Mouse (Mus musculus): ENCODE measurements around the gene Cldn6. TPM values are rescaled to one million over a fixed set of nuclear protein-coding genes. Genes with fewer than 3 reads are reported as not detected.
A peak's percentile ranks its signal among the peaks of the same experiment; 100 is the strongest.

Gene Cldn6
- polyA plus RNA-seq, 1 experiment from 2014 or later, result 10.1 TPM

DNA sequence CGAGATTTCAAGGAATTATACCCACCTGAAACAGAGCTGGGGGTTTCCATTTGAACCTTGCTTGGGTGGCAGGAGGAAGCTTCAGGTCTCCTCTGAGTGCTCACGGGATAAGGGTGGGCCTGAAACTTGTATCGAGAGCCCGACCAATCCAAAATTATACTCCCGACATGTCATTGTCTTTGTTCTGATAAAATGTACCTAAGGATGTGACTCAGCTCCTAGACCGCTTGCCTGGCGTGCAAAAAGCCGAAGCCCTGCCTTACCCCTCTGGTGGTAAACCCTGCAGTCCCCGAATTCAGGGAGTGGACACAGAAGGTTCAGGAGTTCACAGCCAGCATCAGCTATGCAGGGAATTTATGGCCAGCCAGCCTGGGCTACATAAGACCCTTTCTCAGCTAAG, 1.3 kb downstream of the Cldn6 start:
- Histone ChIP-seq H3K4me1 (peaks cover 60% of the 10 kb centered on the region), H3K9me3 (replicated peaks) (no peaks in the 10 kb centered on the region), H3K27ac (replicated peaks) (no peak overlapping the region), H3K4me3 (no peak overlapping the region), H3K36me3 (no peaks in the 10 kb centered on the region), H3K27me3 (ENCODE audit: low read depth, poor library complexity, severe bottlenecking) (peaks cover 98% of the 10 kb centered on the region)
- DNase-seq (ENCODE audit: low spot score), result no peak
- WGBS, result 75% methylated on average over 9 of the region's 9 CpGs

DNA sequence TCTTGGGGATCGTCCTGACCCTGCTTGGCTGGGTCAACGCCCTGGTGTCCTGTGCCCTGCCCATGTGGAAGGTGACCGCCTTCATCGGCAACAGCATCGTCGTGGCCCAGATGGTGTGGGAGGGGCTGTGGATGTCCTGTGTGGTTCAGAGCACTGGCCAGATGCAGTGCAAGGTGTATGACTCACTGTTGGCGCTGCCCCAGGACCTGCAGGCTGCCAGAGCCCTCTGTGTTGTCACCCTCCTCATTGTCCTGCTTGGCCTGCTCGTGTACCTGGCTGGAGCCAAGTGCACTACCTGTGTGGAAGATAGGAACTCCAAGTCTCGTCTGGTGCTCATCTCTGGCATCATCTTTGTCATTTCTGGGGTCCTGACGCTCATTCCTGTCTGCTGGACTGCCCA, 2.0 kb downstream of the Cldn6 start:
- Histone ChIP-seq H3K4me1 (peaks cover 52% of the 10 kb centered on the region), H3K27ac (replicated peaks) (no peak overlapping the region), H3K27me3 (ENCODE audit: low read depth, poor library complexity, severe bottlenecking) (peaks cover 92% of the 10 kb centered on the region), H3K4me3 (no peak overlapping the region), H3K9me3 (replicated peaks) (no peaks in the 10 kb centered on the region), H3K36me3 (no peaks in the 10 kb centered on the region)
- DNase-seq (ENCODE audit: low spot score), result no peak
- WGBS, result 81% methylated on average over 10 of the region's 10 CpGs

DNA sequence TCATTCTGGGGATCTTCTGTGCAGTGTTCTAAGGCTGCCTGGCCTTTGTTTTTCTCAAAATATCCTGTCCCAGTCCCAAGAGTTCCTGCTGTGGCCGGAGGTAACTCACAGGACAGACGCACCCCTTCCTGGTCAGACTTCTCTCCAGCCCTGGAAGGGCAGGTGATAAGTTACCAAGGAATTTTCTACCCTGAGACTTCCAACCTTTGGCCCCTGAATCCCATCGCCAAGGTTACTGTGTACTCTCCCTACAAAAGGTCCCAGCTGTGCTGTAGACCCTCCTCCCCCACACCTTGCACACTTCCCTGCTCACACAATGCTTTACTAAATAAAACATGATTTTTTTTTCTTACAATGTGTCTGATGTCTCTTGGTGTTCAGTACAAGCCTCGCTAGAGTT, 3.0 kb downstream of the Cldn6 start:
- Histone ChIP-seq H3K4me1 (peaks cover 42% of the 10 kb centered on the region), H3K9me3 (replicated peaks) (no peaks in the 10 kb centered on the region), H3K27me3 (ENCODE audit: low read depth, poor library complexity, severe bottlenecking) (peaks cover 82% of the 10 kb centered on the region), H3K36me3 (no peaks in the 10 kb centered on the region), H3K4me3 (no peak overlapping the region), H3K27ac (replicated peaks) (no peak overlapping the region)
- WGBS, result 71% methylated on average over 4 of the region's 4 CpGs
- DNase-seq (ENCODE audit: low spot score), result no peak

DNA sequence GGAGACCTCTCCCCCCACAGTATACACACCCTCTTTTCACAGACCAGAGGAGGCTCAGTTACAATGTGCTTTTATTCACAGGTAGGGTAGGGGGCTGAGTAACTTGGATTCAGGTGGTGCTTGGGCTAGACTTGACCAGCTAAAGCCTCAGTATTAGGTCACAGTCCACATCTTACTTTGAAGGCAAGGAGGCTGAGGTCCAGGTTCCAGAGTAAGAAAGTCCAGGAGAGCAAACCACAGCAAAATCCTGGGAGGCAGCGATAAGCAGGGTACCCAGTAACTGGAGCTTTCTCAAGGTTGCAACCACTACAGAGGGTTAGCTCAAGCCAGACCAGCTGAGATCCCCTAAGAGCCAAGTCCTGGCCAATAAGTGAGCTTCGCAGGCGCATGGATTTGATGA, 3.5 kb downstream of the Cldn6 start:
- H3K4me1 ChIP-seq, result peaks cover 38% of the 10 kb centered on the region
- no peak overlapping the region for H3K27ac ChIP-seq (replicated peaks)
- WGBS, result 73% methylated on average over 3 of the region's 3 CpGs
- DNase-seq (ENCODE audit: low spot score), result no peak
- no peaks in the 10 kb centered on the region for H3K9me3 ChIP-seq (replicated peaks)
- H3K4me3 ChIP-seq, result no peak overlapping the region
- H3K36me3 ChIP-seq, result no peaks in the 10 kb centered on the region
- peaks cover 79% of the 10 kb centered on the region for H3K27me3 ChIP-seq (ENCODE audit: low read depth, poor library complexity, severe bottlenecking)

DNA sequence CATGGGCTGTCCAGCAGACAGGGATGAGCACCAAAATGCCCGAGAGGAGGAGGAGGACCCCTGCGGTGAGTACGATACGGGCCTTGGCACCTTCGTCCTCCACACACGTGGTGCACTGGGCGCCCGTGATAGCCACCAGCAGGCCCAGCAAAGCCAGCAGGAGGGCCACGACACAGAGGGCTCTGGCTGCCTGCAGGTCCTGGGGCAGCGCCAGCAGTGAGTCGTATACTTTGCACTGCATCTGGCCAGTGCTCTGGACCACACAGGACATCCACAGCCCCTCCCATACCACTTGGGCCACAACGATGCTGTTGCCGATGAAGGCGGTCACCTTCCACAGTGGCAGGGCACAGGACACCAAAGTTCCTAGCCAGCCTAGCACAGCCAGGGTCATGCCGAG, 4.2 kb downstream of the Cldn6 start:
- peaks cover 72% of the 10 kb centered on the region for H3K27me3 ChIP-seq (ENCODE audit: low read depth, poor library complexity, severe bottlenecking)
- H3K4me1 ChIP-seq, result peaks cover 35% of the 10 kb centered on the region
- DNase-seq (ENCODE audit: low spot score), result no peak
- 0 out of 2 replicates have a peak overlapping the region, but pooled peaks have one; percentile 28 for H3K27ac ChIP-seq (replicated peaks)
- no peaks in the 10 kb centered on the region for H3K36me3 ChIP-seq
- WGBS, result 17% methylated on average over 15 of the region's 15 CpGs
- H3K9me3 ChIP-seq (replicated peaks), result no peaks in the 10 kb centered on the region
- peak overlapping the region; percentile 26; the same call in 1 of the 2 replicates for H3K4me3 ChIP-seq

DNA sequence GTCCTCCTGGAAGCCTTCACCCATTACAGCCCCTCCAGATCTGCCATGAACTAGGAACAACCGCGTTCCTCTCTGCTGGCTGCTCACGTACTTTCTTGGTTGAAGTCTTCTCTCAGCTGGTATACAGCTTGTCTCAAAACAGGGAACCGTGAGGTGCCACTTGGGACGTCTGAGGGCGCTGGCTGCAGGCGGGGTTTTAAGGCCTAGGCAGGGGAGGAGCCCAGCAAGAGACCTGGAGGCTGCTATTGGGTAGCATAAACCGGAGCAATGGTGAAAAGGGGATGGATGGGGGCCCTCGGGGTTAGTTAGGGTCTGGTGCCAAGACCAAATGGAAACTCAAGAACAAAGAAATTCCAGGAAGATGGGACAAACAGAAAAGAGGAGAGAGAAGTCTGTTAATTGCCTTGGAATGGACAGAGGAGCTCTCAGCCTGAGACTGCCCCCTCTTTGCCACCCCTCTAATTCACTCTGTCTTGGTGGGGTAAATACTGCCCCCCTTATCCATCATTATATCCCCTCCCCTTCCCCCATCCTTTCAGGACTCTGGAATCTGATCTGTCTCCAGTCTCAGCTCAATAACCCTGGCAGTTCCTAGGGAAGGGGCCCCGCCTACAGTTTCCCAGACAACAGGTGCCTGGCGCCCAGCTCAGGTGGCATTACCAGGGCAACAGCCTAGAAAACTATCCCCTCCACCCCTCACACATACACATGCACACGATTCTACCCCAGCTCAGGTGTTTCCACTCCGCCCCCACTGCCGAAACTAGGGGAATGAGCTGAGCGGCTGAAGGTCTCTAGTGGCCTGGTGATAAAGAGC, 5.0 kb downstream of the Cldn6 start, which contains the start of gene Cldn9:
Gene Cldn9, minus strand, starts transcription at position 171 of the 817 bp plus-strand sequence.
- peaks cover 34% of the 10 kb centered on the region for H3K4me1 ChIP-seq
- peak within 1 kb of the TSS; percentile 26 for H3K4me3 ChIP-seq
- no peaks in the 10 kb centered on the region for H3K9me3 ChIP-seq (replicated peaks)
- no peak for DNase-seq (ENCODE audit: low spot score)
- H3K27me3 ChIP-seq (ENCODE audit: low read depth, poor library complexity, severe bottlenecking), result peaks cover 64% of the 10 kb centered on the region
- H3K27ac ChIP-seq (replicated peaks), result peak within 1 kb of the TSS; percentile 38; the same call in 1 of the 2 replicates
- no peaks in the 10 kb centered on the region for H3K36me3 ChIP-seq
- WGBS, result 13% methylated on average over 15 of the region's 15 CpGs

DNA sequence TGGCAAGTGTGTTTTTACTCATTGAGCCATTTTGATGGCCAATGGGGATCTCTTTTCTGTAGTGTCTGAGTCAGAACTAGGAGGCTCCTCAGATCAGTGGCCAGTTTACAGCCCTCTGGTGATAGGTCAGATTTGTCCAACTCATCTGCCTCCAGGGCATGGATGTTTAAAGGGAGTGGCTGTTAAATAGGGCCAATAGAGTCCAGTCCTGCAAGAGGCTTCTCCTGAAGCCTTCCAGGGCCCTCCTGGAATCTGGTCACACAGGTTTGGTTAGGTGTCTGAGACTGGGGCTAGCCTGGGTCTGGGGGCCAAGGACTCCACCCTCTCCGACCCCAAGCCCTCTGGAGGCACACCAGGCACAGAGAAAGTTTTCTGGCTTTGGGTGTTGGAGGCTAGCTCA, 15.4 kb downstream of the Cldn6 start:
- Histone ChIP-seq H3K27me3 (ENCODE audit: low read depth, poor library complexity, severe bottlenecking) (peaks cover 33% of the 10 kb centered on the region), H3K36me3 (no peaks in the 10 kb centered on the region), H3K9me3 (replicated peaks) (no peaks in the 10 kb centered on the region), H3K4me3 (no peak overlapping the region), H3K4me1 (peaks cover 11% of the 10 kb centered on the region), H3K27ac (replicated peaks) (no peak overlapping the region)
- 69% methylated on average over 1 of the region's 1 CpGs for WGBS
- no peak for DNase-seq (ENCODE audit: low spot score)

DNA sequence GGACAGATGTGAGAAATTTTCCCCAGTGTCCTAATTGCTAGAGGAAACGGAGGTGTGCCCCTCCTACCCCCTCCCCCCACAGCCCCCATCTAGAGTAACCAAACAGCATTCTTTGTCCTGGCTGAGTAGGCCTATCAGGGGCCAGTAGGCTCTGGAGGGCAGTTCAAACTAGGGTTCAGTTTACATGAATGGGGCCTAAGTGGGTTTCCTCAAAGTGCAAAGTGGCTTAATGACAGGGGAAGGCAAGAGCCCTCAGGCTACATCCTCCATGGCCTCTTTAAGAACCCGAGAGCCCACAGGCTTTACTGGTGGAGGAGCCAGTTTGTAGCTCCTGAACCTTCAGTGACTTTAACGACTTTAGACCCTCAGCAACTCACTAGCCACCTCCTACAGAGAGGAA, 16.8 kb downstream of the Cldn6 start:
- DNase-seq (ENCODE audit: low spot score), result no peak

DNA sequence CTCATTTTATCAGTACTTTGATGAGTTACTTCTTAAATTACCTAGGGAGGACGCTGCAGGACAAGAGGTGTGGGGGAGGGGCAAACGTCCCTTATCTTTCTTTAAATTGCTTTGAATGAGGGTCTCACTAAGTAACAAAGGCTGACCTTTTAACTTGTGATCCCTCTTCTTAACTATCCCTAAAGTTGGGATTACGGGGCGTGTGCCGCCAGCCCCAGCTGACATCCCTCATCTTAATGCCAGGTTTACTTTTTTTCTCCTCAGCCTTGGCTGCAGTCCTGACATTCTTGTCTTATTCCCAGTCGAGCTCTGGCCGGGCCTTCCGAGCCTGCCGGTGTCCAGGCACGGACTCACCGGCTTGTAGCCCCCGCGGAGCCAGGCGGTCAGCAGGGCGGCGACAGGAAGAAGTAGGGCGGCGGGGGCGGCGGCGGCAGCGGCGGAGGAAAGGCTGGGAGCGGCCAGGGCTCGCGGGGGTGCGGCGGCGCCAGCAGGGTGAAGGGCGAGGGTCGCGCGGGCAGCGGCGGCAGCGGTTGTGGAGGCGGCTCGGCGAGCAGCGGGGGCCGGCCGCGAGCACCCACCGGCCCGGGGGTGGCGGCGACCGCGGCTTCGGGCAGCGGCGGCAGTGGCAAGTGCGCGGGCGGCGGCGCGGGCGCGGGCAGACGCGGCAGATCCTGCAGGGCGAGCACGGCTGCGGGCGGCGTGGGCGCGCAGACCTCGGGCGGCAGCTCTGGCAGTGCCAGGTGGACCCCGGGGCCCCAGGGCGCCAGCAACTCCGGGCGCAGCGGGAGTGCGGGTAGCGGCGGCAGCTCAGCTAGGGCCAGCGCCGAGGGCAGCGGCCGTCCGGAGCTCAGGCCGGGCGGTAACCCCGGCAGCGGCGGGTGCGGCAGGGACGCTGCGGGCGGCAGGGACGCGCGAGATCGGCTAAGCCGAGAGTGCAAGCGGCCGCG, 20.4 kb downstream of the Cldn6 start:
- H3K9me3 ChIP-seq (replicated peaks), result no peaks in the 10 kb centered on the region
- H3K4me1 ChIP-seq, result peaks cover 16% of the 10 kb centered on the region
- H3K27me3 ChIP-seq (ENCODE audit: low read depth, poor library complexity, severe bottlenecking), result peaks cover 60% of the 10 kb centered on the region
- H3K4me3 ChIP-seq, result peak overlapping the region; percentile 80
- H3K27ac ChIP-seq (replicated peaks), result peak overlapping the region; percentile 49; the same call in 1 of the 2 replicates
- DNase-seq (ENCODE audit: low spot score), result peak; percentile 41
- under 1% methylated on average over 100 of the region's 101 CpGs for WGBS
- no peaks in the 10 kb centered on the region for H3K36me3 ChIP-seq

More for the DNA sequence above, 16.8 kb downstream of the Cldn6 start:
- WGBS, result 23% methylated on average over 3 of the region's 3 CpGs
- H3K36me3 ChIP-seq, result no peaks in the 10 kb centered on the region
- H3K4me3 ChIP-seq, result no peak overlapping the region
- no peak overlapping the region for H3K27ac ChIP-seq (replicated peaks)
- H3K9me3 ChIP-seq (replicated peaks), result no peaks in the 10 kb centered on the region
- H3K4me1 ChIP-seq, result peaks cover 16% of the 10 kb centered on the region
- peaks cover 45% of the 10 kb centered on the region for H3K27me3 ChIP-seq (ENCODE audit: low read depth, poor library complexity, severe bottlenecking)

DNA sequence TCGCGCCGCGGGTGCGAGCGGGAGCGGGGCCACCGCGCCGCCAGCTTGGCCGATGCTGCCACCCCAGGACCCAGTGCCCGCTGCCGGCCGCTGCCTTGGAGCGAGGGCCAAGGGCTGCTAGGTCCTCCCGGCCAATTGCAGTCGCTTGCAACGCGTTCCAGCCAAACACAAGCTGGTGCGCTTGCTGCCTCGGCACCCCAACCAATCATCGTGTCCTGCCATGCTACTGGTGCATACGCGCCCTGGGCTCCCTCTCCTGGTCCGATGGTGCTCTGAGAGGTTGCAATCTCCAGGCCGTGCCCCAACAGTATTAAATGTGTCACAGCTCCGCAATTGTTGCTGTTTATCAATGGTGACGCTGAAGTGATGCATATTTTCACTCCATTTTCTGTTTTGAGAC, 21.0 kb downstream of the Cldn6 start:
- 2% methylated on average over 26 of the region's 28 CpGs for WGBS
- H3K27ac ChIP-seq (replicated peaks), result peak overlapping the region; percentile 49; the same call in 1 of the 2 replicates
- H3K36me3 ChIP-seq, result no peaks in the 10 kb centered on the region
- H3K4me1 ChIP-seq, result peaks cover 16% of the 10 kb centered on the region
- H3K27me3 ChIP-seq (ENCODE audit: low read depth, poor library complexity, severe bottlenecking), result peaks cover 60% of the 10 kb centered on the region
- H3K4me3 ChIP-seq, result peak overlapping the region; percentile 80
- H3K9me3 ChIP-seq (replicated peaks), result no peaks in the 10 kb centered on the region
- DNase-seq (ENCODE audit: low spot score), result peak; percentile 88

DNA sequence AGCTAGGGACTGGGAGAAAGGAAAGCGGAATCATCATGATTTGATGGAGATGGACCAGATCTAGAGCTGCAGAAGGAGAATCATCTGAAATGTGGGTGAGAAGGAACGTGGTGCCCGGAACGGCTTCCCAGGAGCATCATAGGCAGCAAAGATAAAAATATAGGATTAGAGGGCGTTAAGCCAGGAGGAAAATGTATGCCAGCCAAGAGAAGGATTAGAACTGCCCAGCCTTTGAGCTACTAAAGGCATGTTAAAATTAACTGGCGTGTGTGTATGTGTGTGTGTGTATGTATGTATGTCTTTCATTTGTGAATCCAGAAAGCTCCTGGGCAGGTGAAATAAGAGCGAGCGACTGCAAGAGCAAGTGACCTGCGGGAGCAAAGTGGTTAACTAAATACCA, 24.3 kb downstream of the Cldn6 start:
- H3K36me3 ChIP-seq, result no peaks in the 10 kb centered on the region
- H3K27ac ChIP-seq (replicated peaks), result no peak overlapping the region
- no peak overlapping the region for H3K4me3 ChIP-seq
- 86% methylated on average over 9 of the region's 9 CpGs for WGBS
- peaks cover 12% of the 10 kb centered on the region for H3K4me1 ChIP-seq
- peaks cover 39% of the 10 kb centered on the region for H3K27me3 ChIP-seq (ENCODE audit: low read depth, poor library complexity, severe bottlenecking)
- H3K9me3 ChIP-seq (replicated peaks), result no peaks in the 10 kb centered on the region
- no peak for DNase-seq (ENCODE audit: low spot score)

DNA sequence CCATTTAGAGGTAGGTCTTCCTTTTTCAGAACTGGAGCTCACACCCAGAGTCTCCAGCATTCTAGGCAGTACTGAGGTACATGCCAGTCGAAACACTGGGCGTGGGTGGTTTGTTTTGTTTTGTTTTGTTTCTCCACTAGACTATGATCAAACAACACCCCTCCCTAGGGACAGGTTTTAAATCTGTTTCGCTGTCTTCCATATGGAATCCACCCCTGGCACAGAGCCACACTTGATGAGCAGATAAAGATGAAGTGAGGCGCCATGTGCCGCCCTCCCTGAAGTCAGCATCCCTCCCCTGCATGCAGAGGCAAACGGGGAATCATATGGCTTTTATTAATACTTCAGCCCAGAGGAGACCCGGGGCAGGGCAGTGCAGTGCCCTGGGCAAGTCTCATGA, 25.7 kb downstream of the Cldn6 start:
- 68% methylated on average over 7 of the region's 7 CpGs for WGBS
- DNase-seq (ENCODE audit: low spot score), result no peak
- H3K4me3 ChIP-seq, result no peak overlapping the region

More for the DNA sequence above, 25.7 kb downstream of the Cldn6 start:
- Histone ChIP-seq H3K27ac (replicated peaks) (no peak overlapping the region), H3K9me3 (replicated peaks) (no peaks in the 10 kb centered on the region), H3K36me3 (no peaks in the 10 kb centered on the region), H3K4me1 (peaks cover 3% of the 10 kb centered on the region), H3K27me3 (ENCODE audit: low read depth, poor library complexity, severe bottlenecking) (peaks cover 25% of the 10 kb centered on the region)

All from midbrain, embryonic 10.5 days (tissue).